Mouse (Mus musculus) embryonic facial prominence, embryonic 11.5 days (tissue): Measurements from ENCODE around the gene Epp13. TPM values are rescaled to one million over a fixed set of nuclear protein-coding genes. Genes with fewer than 3 reads are reported as not detected.
"Not testable (repeated sequence)": the region's sequence is repeated elsewhere in the genome, so short reads cannot be mapped to it uniquely, and the experiment has no call there.

Source experiments
- ATAC-seq: fragments of 200-750 bp; cut with Nextera tagmentation; replicated peaks from 2 replicates; pipeline ENCODE4 v1.8.0; 2017; ENCODE audit warnings: low read depth; ENCODE audit not compliant: insufficient number of reproducible peaks, low FRiP score, low TSS enrichment
- DNase-seq: peaks from one replicate; pipeline ENCODE4 v3.0.0-alpha.2; 2015; ENCODE audit warnings: low spot score
- H3K27ac ChIP-seq: fragments of 300-500 bp; sonication (generic); replicated peaks from 2 replicates; pipeline ENCODE4 v1.5.1; 2014; ENCODE audit warnings: mild to moderate bottlenecking, low read depth, low read length, control low read depth
- H3K27me3 ChIP-seq: fragments of 300-500 bp; sonication (generic); 2 replicates; pipeline ENCODE4 v1.6.1; 2014; ENCODE audit warnings: mild to moderate bottlenecking, low read length, moderate library complexity, mixed read lengths; ENCODE audit not compliant: control insufficient read depth, insufficient read depth
- H3K36me3 ChIP-seq: fragments of 300-500 bp; sonication (generic); replicated peaks from 2 replicates; pipeline ENCODE4 v1.6.1; 2014; ENCODE audit warnings: low read depth, mild to moderate bottlenecking, low read length, moderate library complexity, mixed read lengths; ENCODE audit not compliant: control insufficient read depth, insufficient read depth
- H3K4me1 ChIP-seq: fragments of 300-500 bp; sonication (generic); 2 replicates; pipeline ENCODE4 v1.6.1; 2014; ENCODE audit warnings: low read length, mixed read lengths; ENCODE audit not compliant: control insufficient read depth, insufficient read depth
- H3K4me2 ChIP-seq: fragments of 300-500 bp; sonication (generic); 2 replicates; pipeline ENCODE4 v1.6.1; 2014; ENCODE audit warnings: low read depth, mild to moderate bottlenecking, control low read depth, low read length, moderate library complexity
- H3K4me3 ChIP-seq: fragments of 300-500 bp; sonication (generic); 2 replicates; pipeline ENCODE4 v1.5.1; 2014; ENCODE audit warnings: low read depth, low read length, control low read depth
- H3K9ac ChIP-seq: fragments of 300-500 bp; sonication (generic); replicated peaks from 2 replicates; pipeline ENCODE4 v1.6.1; 2014; ENCODE audit warnings: mild to moderate bottlenecking, control low read depth, low read length
- H3K9me3 ChIP-seq: fragments of 300-500 bp; sonication (generic); replicated peaks from 2 replicates; pipeline ENCODE4 v1.6.1; 2016; ENCODE audit warnings: mild to moderate bottlenecking, low read length, inconsistent platforms, mixed read lengths; ENCODE audit not compliant: control insufficient read depth
- whole genome bisulfite sequencing: fragments of 180-500 bp; shearing (Covaris S2); extraction: QIAGEN DNeasy Blood & Tissue Kit; methylation state at CpG from one replicate; pipeline ENCODE4 v1.1.7; 2014; 5-methylcytosine and 5-hydroxymethylcytosine counted together
- polyA plus RNA-seq: library from polyadenylated mRNA; unstranded; fragments of >200 nt; fragmentation: Nextera tagmentation; extraction: Ambion mirVana; gene quantifications from 2 replicates; pipeline ENCODE4 v1.2.1, GENCODE M21; 2014

The Epp13 gene
- polyA plus RNA-seq, 1 experiment from 2014 or later, result not detected

GRCm38 (mm10) chr7:6240841-6241425 is 11.6 kb upstream of the Epp13 start:
- WGBS, result 20% methylated on average over 1 of the region's 1 CpGs
- not testable (repeated sequence) for ATAC-seq, H3K27me3 ChIP-seq, H3K4me3 ChIP-seq, H3K9me3 ChIP-seq, H3K9ac ChIP-seq, H3K4me2 ChIP-seq, H3K27ac ChIP-seq, H3K36me3 ChIP-seq, H3K4me1 ChIP-seq
- DNase-seq, result peak; percentile 56

- ATAC-seq (no peak), DNase-seq (peak; percentile 14)
- Histone ChIP-seq H3K27ac (no peak overlapping the region), H3K27me3 (no peaks in the 10 kb centered on the region), H3K9ac (no peak overlapping the region), H3K4me3 (no peak overlapping the region), H3K36me3 (no peaks in the 10 kb centered on the region), H3K4me2 (no peak overlapping the region), H3K4me1 (no peaks in the 10 kb centered on the region), H3K9me3 (no peaks in the 10 kb centered on the region)
- 47% methylated on average over 11 of the region's 11 CpGs for WGBS
Measured at GRCm38 (mm10) chr7:6244361-6245292, 7.9 kb upstream of the Epp13 start.

DNA sequence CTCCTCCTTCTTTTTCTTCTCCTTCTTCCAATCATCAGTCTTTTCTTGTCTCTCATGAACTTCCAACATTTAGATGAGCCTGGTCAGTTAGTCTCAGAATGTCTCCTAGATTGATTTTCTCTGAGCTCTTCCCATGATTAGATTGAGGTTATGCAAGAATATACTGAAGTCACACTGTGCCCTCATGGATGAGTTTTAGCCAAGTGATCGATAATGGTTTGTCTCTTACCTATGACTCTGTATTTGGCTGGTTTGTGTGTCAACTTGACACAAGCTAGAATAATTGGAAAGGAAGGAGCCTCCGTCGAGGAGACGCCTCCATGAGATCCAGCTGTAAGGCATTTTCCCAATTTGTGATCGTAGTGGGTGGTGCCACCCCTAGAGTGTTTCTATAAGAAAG is 1.9 kb downstream of the Epp13 start:
- no peaks in the 10 kb centered on the region for H3K4me1 ChIP-seq
- ATAC-seq (no peak), DNase-seq (no peak)
- H3K9ac ChIP-seq, result no peak overlapping the region
- H3K9me3 ChIP-seq, result no peaks in the 10 kb centered on the region
- no peak overlapping the region for H3K4me3 ChIP-seq
- no peak overlapping the region for H3K27ac ChIP-seq
- no peaks in the 10 kb centered on the region for H3K27me3 ChIP-seq
- WGBS, result 93% methylated on average over 5 of the region's 5 CpGs
- no peaks in the 10 kb centered on the region for H3K36me3 ChIP-seq
- H3K4me2 ChIP-seq, result no peak overlapping the region

DNA sequence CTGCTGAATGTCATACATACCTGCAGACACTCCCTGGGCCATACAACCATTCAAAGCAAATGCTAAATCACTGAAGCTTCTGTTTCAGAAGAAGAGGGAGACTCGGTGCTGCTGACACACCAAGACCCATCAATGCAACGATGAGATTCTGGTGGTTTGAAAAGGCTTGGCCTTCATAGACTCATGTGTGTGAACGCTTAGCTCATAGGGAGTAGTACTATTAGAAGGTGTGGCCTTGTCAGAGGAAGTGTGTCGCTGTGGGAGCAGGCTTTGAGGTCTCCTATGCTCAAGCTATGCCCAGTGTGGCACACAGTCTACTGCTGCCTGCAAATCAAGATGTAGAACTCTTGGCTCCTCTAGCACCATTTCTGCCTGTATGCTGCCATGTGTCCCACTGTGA is 4.9 kb downstream of the Epp13 start:
- Histone ChIP-seq H3K4me1 (no peaks in the 10 kb centered on the region), H3K4me2 (no peak overlapping the region), H3K9me3 (no peaks in the 10 kb centered on the region), H3K9ac (no peak overlapping the region), H3K27me3 (no peaks in the 10 kb centered on the region), H3K4me3 (no peak overlapping the region), H3K36me3 (no peaks in the 10 kb centered on the region), H3K27ac (no peak overlapping the region)
- DNase-seq (no peak), ATAC-seq (no peak)
- 82% methylated on average over 4 of the region's 4 CpGs for WGBS

GRCm38 (mm10) chr7:6258232-6259220 is 6.0 kb downstream of the Epp13 start:
- no peak overlapping the region for H3K27ac ChIP-seq
- no peak overlapping the region for H3K4me2 ChIP-seq
- H3K36me3 ChIP-seq, result no peaks in the 10 kb centered on the region
- no peak for DNase-seq
- no peak overlapping the region for H3K4me3 ChIP-seq
- WGBS, result 37% methylated on average over 16 of the region's 16 CpGs
- H3K27me3 ChIP-seq, result no peaks in the 10 kb centered on the region
- H3K9me3 ChIP-seq, result no peaks in the 10 kb centered on the region
- no peak overlapping the region for H3K9ac ChIP-seq
- no peaks in the 10 kb centered on the region for H3K4me1 ChIP-seq
- ATAC-seq, result no peak

GRCm38 (mm10) chr7:6260004-6260403 is 7.5 kb downstream of the Epp13 start:
- H3K36me3 ChIP-seq, H3K9me3 ChIP-seq, ATAC-seq, H3K4me1 ChIP-seq, H3K27me3 ChIP-seq, H3K27ac ChIP-seq, H3K4me3 ChIP-seq, DNase-seq, H3K4me2 ChIP-seq, H3K9ac ChIP-seq: not testable (repeated sequence)
- 62% methylated on average over 2 of the region's 2 CpGs for WGBS

GRCm38 (mm10) chr7:6262120-6262519 is 9.6 kb downstream of the Epp13 start:
- WGBS, result 91% methylated on average over 3 of the region's 3 CpGs
- H3K36me3 ChIP-seq, result no peaks in the 10 kb centered on the region
- H3K4me2 ChIP-seq, result no peak overlapping the region

More at GRCm38 (mm10) chr7:6262120-6262519, 9.6 kb downstream of the Epp13 start:
- no peak overlapping the region for H3K4me3 ChIP-seq
- no peak overlapping the region for H3K27ac ChIP-seq
- DNase-seq (no peak), ATAC-seq (no peak)
- H3K9me3 ChIP-seq, result no peaks in the 10 kb centered on the region
- no peaks in the 10 kb centered on the region for H3K4me1 ChIP-seq
- H3K27me3 ChIP-seq, result no peaks in the 10 kb centered on the region
- H3K9ac ChIP-seq, result no peak overlapping the region
